Mouse (Mus musculus) liver, adult (tissue): Measurements from ENCODE around the gene Mical3.

ENCODE experiments used
- GATA4 ChIP-seq: IDR thresholded peaks from 2 replicates; pipeline ENCODE4 v1.6.1; 2014; ENCODE audit warnings: mild to moderate bottlenecking, low read length; ENCODE audit not compliant: insufficient replicate concordance

The Mical3 gene

GRCm38 (mm10) chr6:121037086-121037485 lies 93.7 kb downstream of the Mical3 start:
- no peak; the same call in 1 of the 2 replicates for TF ChIP-seq GATA4

- no peak for TF ChIP-seq GATA4
Observed at GRCm38 (mm10) chr6:121035929-121036328, 94.9 kb downstream of the Mical3 start.

- TF ChIP-seq GATA4, result no peak
Observed at GRCm38 (mm10) chr6:121035268-121035667, 95.5 kb downstream of the Mical3 start.

- TF ChIP-seq GATA4, result no peak
Observed at GRCm38 (mm10) chr6:121033250-121033649, 97.5 kb downstream of the Mical3 start.

- no peak for TF ChIP-seq GATA4
Observed at GRCm38 (mm10) chr6:121031370-121031769, 99.4 kb downstream of the Mical3 start.

- no peak for TF ChIP-seq GATA4
Observed at GRCm38 (mm10) chr6:121029897-121030589, 100.8 kb downstream of the Mical3 start.

- no peak for TF ChIP-seq GATA4
Observed at GRCm38 (mm10) chr6:121028514-121028913, 102.3 kb downstream of the Mical3 start.

- TF ChIP-seq GATA4, result no peak
Observed at GRCm38 (mm10) chr6:121027314-121027713, 103.5 kb downstream of the Mical3 start.

GRCm38 (mm10) chr6:121026866-121027265 lies 103.9 kb downstream of the Mical3 start:
- no peak for TF ChIP-seq GATA4

- no peak for TF ChIP-seq GATA4
Observed at GRCm38 (mm10) chr6:121026019-121026584, 104.7 kb downstream of the Mical3 start.

GRCm38 (mm10) chr6:121018147-121018546 lies 112.7 kb downstream of the Mical3 start:
- TF ChIP-seq GATA4, result no peak

GRCm38 (mm10) chr6:121017436-121018031 lies 113.3 kb downstream of the Mical3 start:
- peak; percentile 56; the same call in 1 of the 2 replicates for TF ChIP-seq GATA4

- no peak for TF ChIP-seq GATA4
Observed at GRCm38 (mm10) chr6:121016097-121016496, 114.7 kb downstream of the Mical3 start.

GRCm38 (mm10) chr6:121014339-121014738 lies 116.5 kb downstream of the Mical3 start:
- peak; percentile 65; the same call in 1 of the 2 replicates for TF ChIP-seq GATA4

GRCm38 (mm10) chr6:121013750-121014149 lies 117.0 kb downstream of the Mical3 start:
- no peak for TF ChIP-seq GATA4

GRCm38 (mm10) chr6:121011709-121012108 lies 119.1 kb downstream of the Mical3 start:
- TF ChIP-seq GATA4, result no peak
